Mouse (Mus musculus): ENCODE results near the gene Fam168a.

Fam168a gene

GRCm38 (mm10) chr7:100871355-100871754 is 164.9 kb downstream of the Fam168a start:
- no peak for DNase-seq

DNA sequence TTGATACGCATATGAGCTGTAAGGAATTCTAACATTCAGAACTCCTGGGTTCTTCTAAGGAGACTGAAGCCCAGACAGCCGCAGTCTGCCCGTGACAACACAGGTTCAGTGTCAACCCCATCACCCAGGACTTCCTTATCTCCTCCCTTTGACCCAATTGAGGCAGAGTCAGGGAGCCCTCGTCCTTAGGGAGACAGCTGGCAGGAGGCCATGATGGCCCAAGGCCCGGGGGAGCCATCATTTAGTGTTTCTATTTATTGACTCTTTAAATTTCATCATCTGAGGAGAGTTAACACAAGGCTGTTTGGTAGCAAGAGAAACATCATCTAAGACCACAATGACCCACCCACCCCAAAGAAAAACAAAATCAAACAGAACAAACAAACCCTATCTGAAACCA is 165.5 kb downstream of the Fam168a start:
- no peak for DNase-seq

DNA sequence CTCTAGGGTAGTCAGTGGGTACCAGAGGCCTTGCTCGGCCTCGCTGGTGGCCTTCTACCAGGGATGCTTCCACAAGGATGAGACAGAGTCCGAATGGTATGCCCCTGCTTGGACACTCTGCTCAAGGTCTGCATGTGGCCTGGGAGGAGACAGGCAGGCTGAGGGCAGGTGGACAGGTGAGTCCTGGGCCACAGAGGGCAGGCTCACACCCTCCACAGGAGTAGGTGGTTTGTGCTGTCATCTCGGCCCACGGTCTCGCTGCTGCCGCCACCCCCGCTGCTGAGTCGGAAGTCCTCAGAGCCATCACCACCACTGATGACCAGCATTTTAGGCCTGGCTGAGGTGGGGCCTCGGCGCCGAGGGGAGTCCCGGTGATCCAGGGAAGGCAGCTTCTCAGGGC is 166.8 kb downstream of the Fam168a start:
- no peak for DNase-seq

GRCm38 (mm10) chr7:100875822-100876221 is 169.4 kb downstream of the Fam168a start:
- DNase-seq, result no peak

DNA sequence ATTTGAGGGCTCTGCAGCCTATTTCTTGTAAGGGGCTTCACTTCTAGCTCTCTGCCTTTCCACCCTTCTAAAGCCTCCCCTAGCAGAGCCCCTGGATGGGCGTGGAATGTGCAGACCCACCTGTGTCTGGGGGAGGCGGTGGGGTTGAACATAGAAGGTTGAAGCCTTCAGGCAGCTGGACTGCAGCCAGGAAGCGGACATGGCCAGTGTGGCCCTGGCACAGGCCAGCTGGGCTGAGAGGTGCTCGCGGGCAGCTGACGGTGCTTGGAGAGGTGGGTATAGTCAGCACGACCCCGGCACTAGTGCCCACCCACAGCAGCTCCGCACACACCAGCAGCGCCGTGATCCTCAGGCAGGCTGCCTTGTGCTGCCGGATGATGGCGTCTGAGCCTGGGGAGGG is 169.9 kb downstream of the Fam168a start:
- DNase-seq, result no peak

DNA sequence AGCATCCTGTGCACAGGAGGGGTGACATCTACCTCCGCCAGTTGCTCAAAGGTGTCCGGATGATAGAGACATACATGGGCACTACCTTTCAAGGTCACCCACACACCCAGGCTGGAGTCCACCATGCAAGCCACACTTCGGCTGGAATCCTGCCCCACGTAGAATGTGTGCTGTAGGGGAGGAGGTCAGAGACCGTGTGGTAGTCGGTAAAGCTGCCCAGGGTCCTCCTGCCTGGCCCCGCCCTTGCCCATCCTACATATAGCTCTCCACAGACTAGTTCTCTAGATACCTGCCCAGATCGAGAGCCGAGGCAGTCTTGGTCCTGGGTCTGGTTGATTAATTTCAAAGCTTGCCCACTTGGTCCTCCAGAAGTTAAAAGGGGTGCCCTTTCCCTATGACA is 170.3 kb downstream of the Fam168a start:
- DNase-seq, result no peak

DNA sequence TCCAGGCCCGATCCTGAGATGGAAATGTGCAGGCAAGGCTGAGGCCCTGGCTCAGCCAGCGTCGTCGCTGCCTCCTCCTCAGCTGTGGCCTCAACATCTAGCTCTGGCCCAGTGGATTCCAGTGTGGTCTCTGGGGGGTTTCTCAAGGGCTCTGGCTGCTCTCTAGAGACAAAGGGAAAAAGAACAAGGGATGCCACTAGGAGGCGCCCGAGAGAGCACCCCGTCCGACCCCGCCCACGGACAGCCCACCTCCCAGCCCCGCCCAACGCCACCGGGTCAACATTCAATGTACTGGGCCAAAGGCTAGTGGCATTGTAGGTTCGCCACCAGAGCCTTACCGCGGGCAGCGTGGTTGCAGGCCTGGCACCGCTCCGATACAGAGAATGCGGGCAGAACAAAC is 173.2 kb downstream of the Fam168a start:
- peak; percentile 40 to 72 for DNase-seq

DNA sequence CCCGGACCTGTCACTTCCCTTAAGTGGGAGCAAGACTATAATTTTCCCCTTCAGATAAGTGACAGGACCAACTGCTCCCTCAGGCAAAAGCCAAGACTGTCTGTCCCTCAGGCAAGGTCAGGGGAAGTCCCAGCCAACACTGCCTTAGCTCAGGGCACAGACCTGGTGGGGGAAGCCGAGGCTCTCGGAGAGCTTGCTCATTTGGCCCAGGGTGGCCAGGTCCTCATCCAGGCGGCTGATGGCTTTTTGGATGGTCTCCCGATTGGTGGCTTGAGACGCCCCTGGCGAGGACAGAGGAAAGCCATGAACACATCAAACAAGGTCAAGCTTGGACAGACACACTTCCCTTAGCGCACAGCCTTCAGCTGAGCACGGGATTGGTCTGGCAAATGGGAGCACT is 175.1 kb downstream of the Fam168a start:
- DNase-seq, result no peak

GRCm38 (mm10) chr7:100881950-100882349 is 175.5 kb downstream of the Fam168a start:
- DNase-seq, result no peak

DNA sequence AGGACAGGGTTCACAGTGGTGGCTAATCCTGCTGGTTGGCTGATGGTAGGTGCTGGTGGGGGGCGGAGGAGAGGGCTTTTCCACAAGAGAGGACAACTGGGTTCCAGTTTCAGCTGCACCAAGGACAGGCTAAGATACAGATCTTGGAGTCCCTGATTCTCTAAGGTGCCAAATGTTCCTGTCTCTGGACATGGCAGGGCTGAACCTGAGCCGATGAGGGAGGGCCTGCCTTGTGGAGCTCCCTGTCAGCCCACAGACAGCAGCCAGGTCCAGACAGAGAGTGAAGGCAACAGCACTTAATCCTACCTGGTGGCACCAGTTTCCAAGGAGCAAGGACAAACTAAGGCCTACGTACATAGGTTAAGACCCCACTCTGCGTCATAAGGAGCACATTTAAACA is 178.0 kb downstream of the Fam168a start:
- no peak for DNase-seq

- peak; percentile 50 to 72 for DNase-seq
These were observed 180.1 kb downstream of the Fam168a start for GRCm38 (mm10) chr7:100886535-100886934.
